Mouse (Mus musculus) MEL (cell line): ENCODE data around the gene Stn1. TPM values are rescaled to one million over a fixed set of nuclear protein-coding genes. Genes with fewer than 3 reads are reported as not detected.

ENCODE experiments used
- DNase-seq: peaks from one replicate; pipeline ENCODE4 v3.0.0; 2011; ENCODE audit warnings: low read depth, low spot score
- H3K27ac ChIP-seq: 2 replicates; pipeline ENCODE4 v1.5.1; 2012; ENCODE audit warnings: low read depth, mild to moderate bottlenecking, control low read depth, low read length, moderate library complexity; ENCODE audit not compliant: control insufficient read depth
- H3K27me3 ChIP-seq, 2 experiments: fragments of 150-350 bp in 1 of 2; sonication (generic) in 1 of 2; 2 replicates each; pipeline ENCODE4 v1.6.1; 2012; ENCODE audit warnings: low read length in 2 of 2, mild to moderate bottlenecking in 2 of 2, improper control_type of control experiment in 1 of 2, moderate library complexity in 1 of 2; ENCODE audit not compliant: insufficient read depth in 2 of 2, control insufficient read depth in 1 of 2
- H3K36me3 ChIP-seq, 2 experiments: 2 replicates each; pipeline ENCODE4 v1.6.1; 2012 to 2014; ENCODE audit warnings: low read length in 2 of 2, improper control_type of control experiment in 1 of 2, inconsistent platforms in 1 of 2, mild to moderate bottlenecking in 1 of 2; ENCODE audit not compliant: insufficient read depth in 2 of 2, control insufficient read depth in 1 of 2
- H3K4me1 ChIP-seq, 2 experiments: fragments of 150-350 bp in 1 of 2; sonication (generic) in 1 of 2; 2 replicates each; pipeline ENCODE4 v1.6.1; 2012; ENCODE audit warnings: low read length in 2 of 2, improper control_type of control experiment in 1 of 2, mild to moderate bottlenecking in 1 of 2; ENCODE audit not compliant: insufficient read depth in 2 of 2, control insufficient read depth in 1 of 2
- H3K4me3 ChIP-seq, 2 experiments: fragments of 150-350 bp in 1 of 2; sonication (generic) in 1 of 2; 2 replicates each; pipeline ENCODE4 v1.5.1; 2012; ENCODE audit warnings: low read depth in 2 of 2, low read length in 2 of 2, mild to moderate bottlenecking in 2 of 2, moderate library complexity in 2 of 2, control low read depth in 1 of 2, improper control_type of control experiment in 1 of 2; ENCODE audit not compliant: control insufficient read depth in 1 of 2, insufficient read depth in 1 of 2
- H3K79me2 ChIP-seq: 2 replicates; pipeline ENCODE4 v1.6.1; 2012; ENCODE audit warnings: mild to moderate bottlenecking, low read length, moderate library complexity; ENCODE audit not compliant: control insufficient read depth, poor library complexity, insufficient read depth
- H3K9ac ChIP-seq: 2 replicates; pipeline ENCODE4 v1.6.1; 2012; ENCODE audit warnings: low read depth, mild to moderate bottlenecking, control low read depth, low read length, moderate library complexity; ENCODE audit not compliant: control insufficient read depth, poor library complexity, severe bottlenecking
- H3K9me3 ChIP-seq: fragments of 150-350 bp; sonication (generic); replicated peaks from 2 replicates; pipeline ENCODE4 v1.6.1; 2012; ENCODE audit warnings: mild to moderate bottlenecking, low read length, improper control_type of control experiment, moderate library complexity; ENCODE audit not compliant: insufficient read depth
- CHD1 ChIP-seq: IDR thresholded peaks from 2 replicates; pipeline ENCODE4 v1.6.1; 2012; ENCODE audit warnings: low read depth, mild to moderate bottlenecking, inconsistent platforms, low read length, improper control_type of control experiment
- CTCF ChIP-seq, 3 experiments: IDR thresholded peaks in 2 of 3; conservative IDR thresholded peaks in 1 of 3; 2 replicates each; pipeline ENCODE4 v1.5.1; 2011 to 2012; ENCODE audit warnings: low read length in 3 of 3, low read depth in 2 of 3, mild to moderate bottlenecking in 2 of 3, improper control_type of control experiment in 1 of 3, inconsistent platforms in 1 of 3, mixed read lengths in 1 of 3, moderate library complexity in 1 of 3; ENCODE audit not compliant: control insufficient read depth in 1 of 3, insufficient read depth in 1 of 3, poor library complexity in 1 of 3, severe bottlenecking in 1 of 3
- ELF1 ChIP-seq: IDR thresholded peaks from 2 replicates; pipeline ENCODE4 v1.6.1; 2014; ENCODE audit warnings: low read depth, mild to moderate bottlenecking, inconsistent platforms, low read length, improper control_type of control experiment, moderate library complexity
- EP300 ChIP-seq, 2 experiments: IDR thresholded peaks; 2 replicates each; pipeline ENCODE4 v1.6.1; 2011; ENCODE audit warnings: improper control_type of control experiment in 2 of 2, low read length in 2 of 2, low read depth in 1 of 2, mild to moderate bottlenecking in 1 of 2
- JUND ChIP-seq: IDR thresholded peaks from 2 replicates; pipeline ENCODE4 v1.6.1; 2011; ENCODE audit warnings: low read depth, mild to moderate bottlenecking, improper control_type of control experiment, low read length
- KAT2A ChIP-seq: conservative IDR thresholded peaks from 2 replicates; pipeline ENCODE4 v1.6.1; 2012; ENCODE audit warnings: low read depth, low read length, improper control_type of control experiment, inconsistent platforms
- MAFK ChIP-seq: IDR thresholded peaks from 2 replicates; pipeline ENCODE4 v1.6.1; 2011; ENCODE audit warnings: low read depth, mild to moderate bottlenecking, low read length, improper control_type of control experiment, borderline replicate concordance
- MAX ChIP-seq: IDR thresholded peaks from 2 replicates; pipeline ENCODE4 v1.6.1; 2011; ENCODE audit warnings: low read length, improper control_type of control experiment
- MAZ ChIP-seq: IDR thresholded peaks from 2 replicates; pipeline ENCODE4 v1.6.1; 2012; ENCODE audit warnings: low read depth, mild to moderate bottlenecking, inconsistent platforms, low read length, improper control_type of control experiment
- MXI1 ChIP-seq: IDR thresholded peaks from 2 replicates; pipeline ENCODE4 v1.6.1; 2011; ENCODE audit warnings: mild to moderate bottlenecking, low read depth, low read length, improper control_type of control experiment
- MYC ChIP-seq: IDR thresholded peaks from 2 replicates; pipeline ENCODE4 v1.6.1; 2011; ENCODE audit warnings: low read depth, mild to moderate bottlenecking, low read length, improper control_type of control experiment, moderate library complexity
- NRF1 ChIP-seq: IDR thresholded peaks from 2 replicates; pipeline ENCODE4 v1.6.1; 2014; ENCODE audit warnings: low read depth, mild to moderate bottlenecking, inconsistent platforms, low read length, improper control_type of control experiment, moderate library complexity; ENCODE audit not compliant: poor library complexity, insufficient read depth, severe bottlenecking
- POLR2AphosphoS5 ChIP-seq: IDR thresholded peaks from 2 replicates; pipeline ENCODE4 v1.6.1; 2012; ENCODE audit warnings: low read depth, borderline replicate concordance, mild to moderate bottlenecking, inconsistent platforms, low read length, moderate library complexity, mixed read lengths
- SIN3A ChIP-seq: IDR thresholded peaks from 2 replicates; pipeline ENCODE4 v1.6.1; 2012; ENCODE audit warnings: low read length, improper control_type of control experiment, inconsistent platforms
- SMC3 ChIP-seq: IDR thresholded peaks from 2 replicates; pipeline ENCODE4 v1.6.1; 2011; ENCODE audit warnings: low read depth, low read length, improper control_type of control experiment
- TBP ChIP-seq: IDR thresholded peaks from 2 replicates; pipeline ENCODE4 v1.8.0; 2011; ENCODE audit warnings: low read depth, low read length, improper control_type of control experiment
- UBTF ChIP-seq: IDR thresholded peaks from 2 replicates; pipeline ENCODE4 v1.6.1; 2012; ENCODE audit warnings: low read depth, mild to moderate bottlenecking, inconsistent platforms, low read length, improper control_type of control experiment, moderate library complexity, borderline replicate concordance; ENCODE audit not compliant: insufficient read depth
- ZKSCAN1 ChIP-seq: IDR thresholded peaks from 2 replicates; pipeline ENCODE4 v1.6.1; 2012; ENCODE audit warnings: low read depth, mild to moderate bottlenecking, inconsistent platforms, low read length, improper control_type of control experiment, moderate library complexity
- polyA plus RNA-seq, 2 experiments: library from polyadenylated mRNA; stranded (reverse) in 1 of 2; unstranded in 1 of 2; fragments of >175 nt in 1 of 2; fragments of >200 nt in 1 of 2; gene quantifications; 2 replicates each; pipeline versions ENCODE4 v1.2.1 to v1.2.4; 2012; ENCODE audit warnings: low replicate concordance in 2 of 2, low read depth in 1 of 2; ENCODE audit not compliant: insufficient read length in 2 of 2, insufficient read depth in 1 of 2, missing spikeins in 1 of 2
- total RNA-seq: library from RNA; depleted of rRNA; stranded (reverse); fragments of 300-350 nt; gene quantifications from 2 replicates; pipeline ENCODE4 v1.2.3, GENCODE M21; 2012

The Stn1 gene
- total and polyA plus RNA-seq, 3 experiments: 9.7 to 13.6 TPM; not detected in 1

GRCm38 (mm10) chr19:47492422-47492821 lies 44.9 kb downstream of the Stn1 start:
- no peak for DNase-seq
- no peak for TF ChIP-seq MXI1
- no peak for TF ChIP-seq JUND
- no peak for TF ChIP-seq MAX
- no peak for TF ChIP-seq MAZ
- TF ChIP-seq POLR2AphosphoS5: no peak
- no peak for TF ChIP-seq CHD1
- no peak for TF ChIP-seq EP300 (IDR thresholded peaks at IDR 0.05; ENCODE audit: low read depth in 1 of 2, low read length in 2 of 2)
- no peak for TF ChIP-seq NRF1
- Histone ChIP-seq H3K4me1 (no peaks in the 10 kb centered on the region), H3K9ac (no peak overlapping the region), H3K36me3 (no peaks in the 10 kb centered on the region), H3K27ac (no peak overlapping the region), H3K79me2 (no peaks in the 10 kb centered on the region), H3K9me3 (no peaks in the 10 kb centered on the region), H3K4me3 (no peak overlapping the region), H3K27me3 (no peaks in the 10 kb centered on the region)

GRCm38 (mm10) chr19:47491853-47492252 lies 45.5 kb downstream of the Stn1 start:
- H3K36me3 ChIP-seq: no peaks in the 10 kb centered on the region
- H3K4me3 ChIP-seq: no peak overlapping the region
- no peak overlapping the region for H3K9ac ChIP-seq
- H3K4me1 ChIP-seq: no peaks in the 10 kb centered on the region
- H3K27me3 ChIP-seq: 0 out of 4 replicates have a peak, but pooled peaks cover 0 to 1% of the 10 kb centered on the region in 2 experiments
- H3K9me3 ChIP-seq: no peaks in the 10 kb centered on the region
- H3K27ac ChIP-seq: no peak overlapping the region
- TF ChIP-seq SMC3: no peak
- TF ChIP-seq NRF1: no peak
- no peak for TF ChIP-seq MAFK
- TF ChIP-seq ELF1: no peak
- TF ChIP-seq KAT2A: no peak
- no peak for TF ChIP-seq TBP
- TF ChIP-seq UBTF: no peak
- DNase-seq: no peak
- H3K79me2 ChIP-seq: no peaks in the 10 kb centered on the region

- no peaks in the 10 kb centered on the region for H3K79me2 ChIP-seq
These were observed 48.1 kb downstream of the Stn1 start for GRCm38 (mm10) chr19:47489233-47489632.

More at GRCm38 (mm10) chr19:47489233-47489632, 48.1 kb downstream of the Stn1 start:
- peak; percentile 20 for DNase-seq
- TF ChIP-seq POLR2AphosphoS5 (no peak), MYC (no peak), ZKSCAN1 (no peak), SIN3A (no peak), CTCF (IDR thresholded peaks at IDR 0.05 in 2 of 3, conservative IDR thresholded peaks at IDR 0.05 in 1 of 3; ENCODE audit: control insufficient read depth in 1 of 3, insufficient read depth in 1 of 3, low read depth in 2 of 3, low read length in 3 of 3, poor library complexity in 1 of 3, severe bottlenecking in 1 of 3) (peak; percentile 41 to 63 (median 48)), SMC3 (peak; percentile 20; the same call in 1 of the 2 replicates)
- H3K4me3 ChIP-seq: no peak overlapping the region
- H3K4me1 ChIP-seq: no peaks in the 10 kb centered on the region
- H3K27me3 ChIP-seq: peaks cover 0 to 1% of the 10 kb centered on the region in 2 experiments; a peak in 1 of 4 replicates
- no peak overlapping the region for H3K9ac ChIP-seq
- no peaks in the 10 kb centered on the region for H3K36me3 ChIP-seq
- no peaks in the 10 kb centered on the region for H3K9me3 ChIP-seq
- no peak overlapping the region for H3K27ac ChIP-seq
